Mouse (Mus musculus): ENCODE measurements around the gene Catsper2. TPM values are rescaled to one million over a fixed set of nuclear protein-coding genes. Genes with fewer than 3 reads are reported as not detected.
A peak's percentile ranks its signal among the peaks of the same experiment; 100 is the strongest.

Gene Catsper2
- polyA plus RNA-seq, 1 experiment from 2014 or later, result 2.9 TPM

DNA sequence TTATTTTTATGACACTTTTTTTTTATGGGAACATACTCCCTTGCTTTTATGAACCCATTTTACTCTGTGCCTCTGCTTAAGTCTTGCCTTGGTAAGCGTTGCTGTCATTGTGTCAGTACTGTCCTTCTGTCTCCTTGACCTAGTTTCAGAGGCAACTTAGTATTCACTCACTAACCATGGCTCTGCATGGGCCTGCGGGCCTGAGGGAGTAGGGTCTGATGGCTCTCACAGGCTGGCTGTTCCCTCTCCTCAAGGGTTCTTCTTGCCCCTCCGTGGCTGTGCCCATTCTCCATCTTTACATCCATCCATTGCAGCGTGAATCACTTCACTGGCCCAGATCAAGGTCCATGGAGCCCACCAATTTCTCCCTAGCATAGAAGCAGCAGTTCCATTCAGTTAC is 32.9 kb upstream of the Catsper2 start:
- peaks cover 41% of the 10 kb centered on the region for H3K4me1 ChIP-seq
- peaks cover 25% of the 10 kb centered on the region for H3K27me3 ChIP-seq (ENCODE audit: low read depth, poor library complexity, severe bottlenecking)
- H3K4me3 ChIP-seq, result no peak overlapping the region
- H3K9me3 ChIP-seq (replicated peaks), result no peaks in the 10 kb centered on the region
- no peak overlapping the region for H3K27ac ChIP-seq
- peaks cover 15% of the 10 kb centered on the region for H3K36me3 ChIP-seq
- 80% methylated on average over 4 of the region's 4 CpGs for WGBS
- no peak for DNase-seq (ENCODE audit: low spot score)

- WGBS, result 91% methylated on average over 3 of the region's 3 CpGs
- H3K27me3 ChIP-seq (ENCODE audit: low read depth, poor library complexity, severe bottlenecking), result peaks cover 34% of the 10 kb centered on the region
- no peak for DNase-seq (ENCODE audit: low spot score)
- no peaks in the 10 kb centered on the region for H3K9me3 ChIP-seq (replicated peaks)
- H3K27ac ChIP-seq, result no peak overlapping the region
- H3K4me1 ChIP-seq, result peaks cover 35% of the 10 kb centered on the region
- no peak overlapping the region for H3K4me3 ChIP-seq
- H3K36me3 ChIP-seq, result peaks cover 4% of the 10 kb centered on the region; the same call in 1 of the 2 replicates
Observed at GRCm38 (mm10) chr2:121445117-121445516, 31.5 kb upstream of the Catsper2 start.

DNA sequence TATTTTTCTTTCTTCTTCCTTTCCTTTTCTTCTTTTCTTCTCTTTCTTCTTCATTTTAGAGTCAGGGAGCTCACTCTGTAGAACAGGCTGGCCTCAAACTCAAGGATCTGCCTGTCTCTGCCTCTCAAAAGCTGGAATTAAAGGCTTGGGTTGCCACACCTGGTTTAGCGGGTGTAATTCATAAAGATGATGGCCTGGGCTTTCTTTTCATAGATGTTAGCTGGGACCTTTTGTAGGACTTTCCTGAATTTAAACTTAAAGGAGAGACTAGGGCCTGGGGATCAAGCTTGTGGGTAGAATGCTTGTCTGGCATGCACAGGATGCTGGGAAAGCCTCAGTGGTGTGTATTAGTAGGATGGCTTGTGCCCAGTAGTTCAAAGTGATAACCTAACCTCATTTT is 30.6 kb upstream of the Catsper2 start, which contains the start of gene Ell3:
Gene Ell3 (minus strand): TSS at position 101 of the 400 bp plus-strand sequence.
- no peak for DNase-seq (ENCODE audit: low spot score)
- peaks cover 34% of the 10 kb centered on the region for H3K27me3 ChIP-seq (ENCODE audit: low read depth, poor library complexity, severe bottlenecking)

GRCm38 (mm10) chr2:121443068-121443349 is 29.4 kb upstream of the Catsper2 start:
- WGBS, result 10% methylated on average over 8 of the region's 8 CpGs
- DNase-seq (ENCODE audit: low spot score), result no peak

More for the DNA sequence above, 30.6 kb upstream of the Catsper2 start, which contains the start of gene Ell3:
- Histone ChIP-seq H3K36me3 (peaks cover 11% of the 10 kb centered on the region), H3K27ac (no peak within 1 kb of the TSS), H3K4me1 (peaks cover 34% of the 10 kb centered on the region), H3K4me3 (peak within 1 kb of the TSS; percentile 67), H3K9me3 (replicated peaks) (no peaks in the 10 kb centered on the region)
- 82% methylated on average over 1 of the region's 1 CpGs for WGBS

GRCm38 (mm10) chr2:121442259-121443067 is 28.9 kb upstream of the Catsper2 start:
- WGBS, result 2% methylated on average over 30 of the region's 30 CpGs
- H3K27me3 ChIP-seq (ENCODE audit: low read depth, poor library complexity, severe bottlenecking), result peaks cover 34% of the 10 kb centered on the region
- H3K4me3 ChIP-seq, result peak overlapping the region; percentile 67
- H3K9me3 ChIP-seq (replicated peaks), result no peaks in the 10 kb centered on the region
- DNase-seq (ENCODE audit: low spot score), result peak; percentile 83
- peaks cover 22% of the 10 kb centered on the region for H3K4me1 ChIP-seq
- H3K36me3 ChIP-seq, result peaks cover 28% of the 10 kb centered on the region
- peak overlapping the region; percentile 74 for H3K27ac ChIP-seq

More at GRCm38 (mm10) chr2:121443068-121443349, 29.4 kb upstream of the Catsper2 start:
- peaks cover 22% of the 10 kb centered on the region for H3K36me3 ChIP-seq
- peak overlapping the region; percentile 74; the same call in 1 of the 2 replicates for H3K27ac ChIP-seq
- peaks cover 34% of the 10 kb centered on the region for H3K27me3 ChIP-seq (ENCODE audit: low read depth, poor library complexity, severe bottlenecking)
- H3K9me3 ChIP-seq (replicated peaks), result no peaks in the 10 kb centered on the region
- peaks cover 27% of the 10 kb centered on the region for H3K4me1 ChIP-seq
- peak overlapping the region; percentile 67 for H3K4me3 ChIP-seq

GRCm38 (mm10) chr2:121441800-121442199 is 28.2 kb upstream of the Catsper2 start:
- Histone ChIP-seq H3K27ac (peak overlapping the region; percentile 74), H3K9me3 (replicated peaks) (no peaks in the 10 kb centered on the region), H3K27me3 (ENCODE audit: low read depth, poor library complexity, severe bottlenecking) (peaks cover 34% of the 10 kb centered on the region), H3K4me1 (peaks cover 22% of the 10 kb centered on the region), H3K36me3 (peaks cover 34% of the 10 kb centered on the region), H3K4me3 (peak overlapping the region; percentile 67)
- DNase-seq (ENCODE audit: low spot score), result no peak
- 8% methylated on average over 11 of the region's 11 CpGs for WGBS

DNA sequence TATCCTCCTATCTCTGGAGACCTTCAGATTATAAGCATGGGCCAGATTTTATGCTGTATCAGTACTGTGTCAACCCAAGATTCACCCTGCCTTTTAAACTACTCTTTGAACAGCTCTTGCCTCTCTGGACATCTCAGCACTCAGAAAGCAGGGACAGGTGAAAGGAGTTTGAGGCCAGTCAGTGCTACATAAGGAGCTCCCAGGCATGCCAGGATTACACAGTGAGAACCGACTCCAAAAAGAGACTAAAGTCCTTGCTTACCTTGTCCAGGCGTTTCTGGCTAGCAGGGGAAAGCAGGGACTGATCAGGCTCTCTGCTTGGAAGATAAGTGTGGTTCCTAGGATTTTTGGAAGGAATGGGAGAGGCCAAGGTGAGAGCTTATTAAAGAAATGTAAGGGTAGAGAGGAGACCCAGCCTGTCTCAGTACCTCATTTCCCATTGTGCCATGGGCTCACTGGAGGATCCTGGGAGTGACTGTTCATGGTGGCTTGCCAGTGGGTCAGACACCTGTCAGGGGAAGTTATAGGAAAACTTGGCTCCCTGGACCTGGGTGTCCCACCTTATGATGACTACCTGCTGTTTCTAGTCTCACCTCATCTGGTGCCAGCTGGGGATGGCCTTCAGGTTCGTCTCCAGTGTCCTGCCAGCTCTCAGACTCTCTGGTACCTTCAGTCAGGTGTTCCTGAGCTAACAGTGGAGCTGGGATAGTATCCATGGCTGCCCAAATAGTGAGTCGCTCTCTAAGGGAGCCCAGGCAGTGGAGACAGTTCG is 27.4 kb upstream of the Catsper2 start:
- H3K9me3 ChIP-seq (replicated peaks), result no peaks in the 10 kb centered on the region
- H3K27ac ChIP-seq, result no peak overlapping the region
- H3K4me3 ChIP-seq, result no peak overlapping the region; the same call in 1 of the 2 replicates
- WGBS, result 61% methylated on average over 5 of the region's 5 CpGs
- peaks cover 22% of the 10 kb centered on the region for H3K4me1 ChIP-seq
- peaks cover 41% of the 10 kb centered on the region for H3K36me3 ChIP-seq
- H3K27me3 ChIP-seq (ENCODE audit: low read depth, poor library complexity, severe bottlenecking), result peaks cover 34% of the 10 kb centered on the region
- no peak for DNase-seq (ENCODE audit: low spot score)

DNA sequence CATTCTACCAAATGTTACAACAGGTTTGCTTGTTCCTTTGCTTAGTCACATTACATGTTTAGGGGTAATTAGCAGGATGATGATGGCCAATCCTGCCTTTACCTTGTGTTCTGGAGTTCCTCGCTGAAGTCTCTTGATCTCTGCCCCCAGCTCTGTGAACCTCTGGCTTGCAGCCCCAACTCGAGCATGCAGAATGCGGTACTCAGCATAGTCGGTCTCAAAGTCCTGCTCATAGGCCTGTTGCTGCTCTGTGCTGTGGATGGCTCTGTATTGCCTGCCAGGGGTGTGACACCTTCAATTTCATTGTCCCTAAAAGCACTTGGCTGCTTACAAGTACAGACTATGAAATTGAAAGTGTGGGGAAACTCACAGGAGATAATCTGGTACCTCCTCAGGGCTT is 26.2 kb upstream of the Catsper2 start:
- no peak overlapping the region for H3K27ac ChIP-seq
- no peaks in the 10 kb centered on the region for H3K9me3 ChIP-seq (replicated peaks)
- H3K4me3 ChIP-seq, result no peak overlapping the region
- H3K27me3 ChIP-seq (ENCODE audit: low read depth, poor library complexity, severe bottlenecking), result peaks cover 34% of the 10 kb centered on the region
- 61% methylated on average over 4 of the region's 4 CpGs for WGBS
- peaks cover 53% of the 10 kb centered on the region for H3K36me3 ChIP-seq
- peaks cover 22% of the 10 kb centered on the region for H3K4me1 ChIP-seq
- DNase-seq (ENCODE audit: low spot score), result no peak

GRCm38 (mm10) chr2:121434854-121435253 is 21.3 kb upstream of the Catsper2 start:
- H3K4me3 ChIP-seq, result no peak overlapping the region
- H3K27me3 ChIP-seq (ENCODE audit: low read depth, poor library complexity, severe bottlenecking), result no peaks in the 10 kb centered on the region
- H3K9me3 ChIP-seq (replicated peaks), result no peaks in the 10 kb centered on the region
- DNase-seq (ENCODE audit: low spot score), result no peak
- no peak overlapping the region for H3K27ac ChIP-seq
- peaks cover 98% of the 10 kb centered on the region for H3K36me3 ChIP-seq
- 100% methylated on average over 1 of the region's 1 CpGs for WGBS
- H3K4me1 ChIP-seq, result no peaks in the 10 kb centered on the region

GRCm38 (mm10) chr2:121425890-121426289 is 12.3 kb upstream of the Catsper2 start:
- Histone ChIP-seq H3K9me3 (replicated peaks) (no peaks in the 10 kb centered on the region), H3K4me3 (no peak overlapping the region), H3K27me3 (ENCODE audit: low read depth, poor library complexity, severe bottlenecking) (no peaks in the 10 kb centered on the region), H3K27ac (no peak overlapping the region), H3K4me1 (no peaks in the 10 kb centered on the region), H3K36me3 (peaks cover 100% of the 10 kb centered on the region)
- no peak for DNase-seq (ENCODE audit: low spot score)
- 93% methylated on average over 2 of the region's 2 CpGs for WGBS

DNA sequence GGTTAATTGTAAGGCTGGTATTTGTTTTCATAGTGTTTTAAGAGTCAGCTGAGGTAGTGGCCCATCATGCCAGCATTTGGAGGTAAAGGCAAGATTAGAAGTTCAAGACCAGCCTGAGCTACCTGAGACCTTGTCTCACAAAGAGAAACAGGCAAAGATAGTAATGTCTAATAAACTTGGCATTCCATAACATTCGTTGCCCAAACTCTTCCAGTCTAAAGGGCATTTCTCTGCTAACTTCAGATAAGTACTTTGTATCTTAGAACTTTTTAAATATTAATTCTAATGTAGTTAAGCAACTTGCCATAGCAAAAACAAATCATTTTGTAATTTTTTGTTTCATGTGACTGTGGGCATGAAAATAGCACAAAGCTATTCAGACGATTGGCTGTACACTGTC is 9.6 kb upstream of the Catsper2 start:
- H3K9me3 ChIP-seq (replicated peaks), result no peaks in the 10 kb centered on the region
- no peaks in the 10 kb centered on the region for H3K4me1 ChIP-seq
- 95% methylated on average over 2 of the region's 2 CpGs for WGBS
- H3K4me3 ChIP-seq, result no peak overlapping the region
- peaks cover 97% of the 10 kb centered on the region for H3K36me3 ChIP-seq
- H3K27me3 ChIP-seq (ENCODE audit: low read depth, poor library complexity, severe bottlenecking), result no peaks in the 10 kb centered on the region
- no peak overlapping the region for H3K27ac ChIP-seq
- DNase-seq (ENCODE audit: low spot score), result no peak

- Histone ChIP-seq H3K27me3 (ENCODE audit: low read depth, poor library complexity, severe bottlenecking) (no peaks in the 10 kb centered on the region), H3K27ac (no peak overlapping the region), H3K36me3 (peaks cover 78% of the 10 kb centered on the region), H3K4me1 (peaks cover 16% of the 10 kb centered on the region), H3K4me3 (no peak overlapping the region), H3K9me3 (replicated peaks) (no peaks in the 10 kb centered on the region)
- DNase-seq (ENCODE audit: low spot score), result no peak
- 95% methylated on average over 3 of the region's 3 CpGs for WGBS
Observed at GRCm38 (mm10) chr2:121418476-121418875, 4.9 kb upstream of the Catsper2 start.

GRCm38 (mm10) chr2:121416356-121416755 is 2.8 kb upstream of the Catsper2 start:
- Histone ChIP-seq H3K4me1 (peaks cover 20% of the 10 kb centered on the region), H3K36me3 (peaks cover 56% of the 10 kb centered on the region), H3K4me3 (peak overlapping the region; percentile 88), H3K27me3 (ENCODE audit: low read depth, poor library complexity, severe bottlenecking) (no peaks in the 10 kb centered on the region), H3K27ac (no peak overlapping the region), H3K9me3 (replicated peaks) (no peaks in the 10 kb centered on the region)
- 93% methylated on average over 6 of the region's 6 CpGs for WGBS
- DNase-seq (ENCODE audit: low spot score), result no peak

All from limb, embryonic 10.5 days (tissue).